Mouse (Mus musculus): ENCODE measurements around the gene Adam3. TPM values are rescaled to one million over a fixed set of nuclear protein-coding genes. Genes with fewer than 3 reads are reported as not detected.

Adam3 gene
- 0.45 TPM in 1 of 2 replicates, not detected in the other for polyA plus RNA-seq (2015; fragmentation: Nextera tagmentation; extraction: Ambion mirVana)

DNA sequence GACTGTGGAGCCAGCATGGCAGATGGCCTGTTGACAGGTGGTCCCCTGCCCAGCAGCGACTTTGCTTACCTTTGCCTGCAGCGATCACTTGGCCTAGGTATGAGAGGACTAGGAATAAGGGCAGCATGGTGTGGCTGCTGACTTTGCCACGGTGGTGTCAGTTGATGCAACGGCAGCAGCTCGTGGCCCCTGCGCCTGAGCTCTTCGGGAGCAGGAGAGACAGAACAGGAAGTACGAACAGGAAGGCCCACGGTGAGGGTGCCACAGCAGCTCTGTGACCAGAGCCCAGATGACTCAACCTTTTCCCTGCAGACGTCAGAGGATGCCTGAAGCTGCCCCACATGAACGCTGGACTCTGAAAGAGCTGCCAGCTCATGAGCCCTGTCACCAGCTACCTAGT, at the start of gene Adam3:
TSS of gene Adam3 (minus strand) at position 223 of the 400 bp plus-strand sequence.
- H3K36me3 ChIP-seq (ENCODE audit: insufficient read depth, low read length): no peaks in the 10 kb centered on the region
- ATAC-seq (ENCODE audit: low FRiP score, low TSS enrichment): no peak
- H3K4me2 ChIP-seq (replicated peaks; ENCODE audit: low read depth, low read length): no peak within 1 kb of the TSS
- no peak within 1 kb of the TSS for H3K4me3 ChIP-seq (ENCODE audit: low read length)
- WGBS: 53% methylated on average over 11 of the region's 11 CpGs
- H3K27me3 ChIP-seq (ENCODE audit: insufficient read depth, low read length): no peaks in the 10 kb centered on the region
- H3K9ac ChIP-seq (replicated peaks; ENCODE audit: low read length): no peak within 1 kb of the TSS
- no peaks in the 10 kb centered on the region for H3K9me3 ChIP-seq (ENCODE audit: low read length)
- peaks cover 5% of the 10 kb centered on the region; the same call in 1 of the 2 replicates for H3K4me1 ChIP-seq (ENCODE audit: insufficient read depth, low read length)
- H3K27ac ChIP-seq (ENCODE audit: low read length): no peak within 1 kb of the TSS

DNA sequence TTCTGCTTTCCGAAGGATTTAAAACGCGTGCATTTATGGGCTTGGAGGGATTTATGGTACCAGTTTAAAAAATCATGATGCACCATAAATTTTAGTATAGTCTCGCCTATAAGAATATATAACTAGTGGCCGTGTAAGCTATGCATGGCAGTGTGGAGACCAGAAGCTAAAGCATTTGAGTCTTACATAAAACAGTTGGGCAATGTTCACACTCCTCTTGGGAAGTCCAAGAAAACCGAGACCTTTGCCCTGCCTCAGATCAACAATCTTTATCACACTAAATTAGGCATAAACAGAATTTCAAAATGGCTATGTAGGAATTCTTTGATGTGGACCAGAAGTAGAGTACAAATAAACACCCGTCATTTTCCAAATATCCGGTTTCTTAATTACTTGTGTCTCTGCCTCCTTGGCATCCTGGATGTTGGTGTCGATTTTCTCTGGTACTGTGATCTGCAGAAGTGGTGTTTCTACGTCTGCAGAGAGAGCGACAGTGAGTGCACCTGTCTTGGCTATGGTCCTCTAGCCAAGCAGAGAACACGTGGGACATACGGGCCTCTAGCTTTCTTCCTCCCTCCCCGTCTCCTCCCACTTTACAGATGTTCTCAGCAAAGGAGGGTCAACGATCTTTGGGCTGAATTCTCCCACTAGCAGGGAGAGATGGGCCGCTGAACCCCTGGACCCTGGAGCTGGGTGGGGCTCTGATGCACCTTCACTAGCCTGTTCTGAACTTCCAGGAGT, 596 bp downstream of the Adam3 start:
- no peak for ATAC-seq (ENCODE audit: low FRiP score, low TSS enrichment)
- Histone ChIP-seq H3K36me3 (ENCODE audit: insufficient read depth, low read length) (no peaks in the 10 kb centered on the region), H3K4me1 (ENCODE audit: insufficient read depth, low read length) (peaks cover 5% of the 10 kb centered on the region; the same call in 1 of the 2 replicates), H3K27me3 (ENCODE audit: insufficient read depth, low read length) (no peaks in the 10 kb centered on the region), H3K9ac (replicated peaks; ENCODE audit: low read length) (no peak overlapping the region), H3K9me3 (ENCODE audit: low read length) (no peaks in the 10 kb centered on the region), H3K27ac (ENCODE audit: low read length) (no peak overlapping the region), H3K4me3 (ENCODE audit: low read length) (no peak overlapping the region), H3K4me2 (replicated peaks; ENCODE audit: low read depth, low read length) (no peak overlapping the region)
- WGBS: 39% methylated on average over 16 of the region's 16 CpGs

Other genes with a start within 250 kb of the Adam3 start
- gene Adam5, start 98.5 kb upstream of the Adam3 start, polyA plus RNA-seq (2015; fragmentation: Nextera tagmentation; extraction: Ambion mirVana): 1.3 and 1.6 TPM in 2 replicates